Mouse (Mus musculus) mature B cell (primary cell): ENCODE results near the gene Ssbp1.

ENCODE experiments used
- in situ Hi-C: fragments of 300-500 bp; cut with MboI; formaldehyde crosslinking; loops from 2 replicates; pipeline ENCODE4 v1.14.3; 2019

Gene Ssbp1

GRCm38 (mm10) chr6:40470916-40471719 is at the start of gene Ssbp1:
TSS of gene Ssbp1 (plus strand) at chr6:40471352.
- in situ Hi-C loops, result no loop called here

GRCm38 (mm10) chr6:40423013-40423412 is 48.1 kb upstream of the Ssbp1 start:
- in situ Hi-C loops, result no loop called here

- in situ Hi-C loops, result no loop called here
These were observed 47.4 kb upstream of the Ssbp1 start for GRCm38 (mm10) chr6:40423774-40424173.

DNA sequence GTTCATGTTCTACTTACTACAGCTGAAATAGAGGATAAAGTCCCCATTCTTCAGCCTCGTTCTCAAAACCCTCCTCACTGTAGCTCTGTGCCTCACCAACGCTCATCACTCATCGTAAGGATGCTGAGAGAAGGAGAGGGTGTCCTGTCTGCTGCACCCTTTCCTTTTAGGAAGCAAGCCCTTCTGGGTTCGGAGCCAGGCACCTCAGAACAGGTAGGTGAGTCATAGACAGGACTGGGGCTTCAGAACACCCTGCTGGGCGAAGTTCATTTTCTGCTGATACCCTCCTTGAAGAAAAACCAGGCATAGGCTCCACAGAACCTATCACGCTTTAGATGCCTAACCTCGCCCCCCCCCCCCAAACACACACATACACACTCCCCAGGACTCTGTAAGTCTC is 43.7 kb upstream of the Ssbp1 start:
- in situ Hi-C loops, result no loop called here

DNA sequence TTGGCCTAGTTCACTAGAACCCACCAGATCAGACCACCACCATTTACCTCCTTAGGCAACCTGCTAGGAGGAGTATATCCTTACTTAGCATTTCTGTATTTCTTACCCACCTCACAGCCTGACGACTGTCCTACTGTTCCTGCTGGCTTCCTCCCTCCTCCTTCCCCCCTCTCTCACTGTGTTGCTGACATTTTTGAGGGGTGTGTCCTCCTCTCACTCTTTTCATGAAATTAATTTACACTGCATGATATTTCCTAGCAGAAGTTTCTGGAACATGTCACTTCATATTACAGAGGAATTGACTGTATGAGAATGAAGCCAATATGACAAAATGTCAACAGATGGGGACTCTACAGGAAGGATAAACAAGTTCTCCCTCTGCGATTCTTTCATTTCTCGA is 42.5 kb upstream of the Ssbp1 start:
- in situ Hi-C loops, result no loop called here

- in situ Hi-C loops, result no loop called here
These were observed 41.6 kb upstream of the Ssbp1 start for GRCm38 (mm10) chr6:40429521-40429931.

- in situ Hi-C loops, result no loop called here
These were observed 40.9 kb upstream of the Ssbp1 start for GRCm38 (mm10) chr6:40430251-40430650.

GRCm38 (mm10) chr6:40430878-40431277 is 40.3 kb upstream of the Ssbp1 start:
- in situ Hi-C loops, result no loop called here

GRCm38 (mm10) chr6:40431356-40431755 is 39.8 kb upstream of the Ssbp1 start:
- in situ Hi-C loops, result no loop called here

DNA sequence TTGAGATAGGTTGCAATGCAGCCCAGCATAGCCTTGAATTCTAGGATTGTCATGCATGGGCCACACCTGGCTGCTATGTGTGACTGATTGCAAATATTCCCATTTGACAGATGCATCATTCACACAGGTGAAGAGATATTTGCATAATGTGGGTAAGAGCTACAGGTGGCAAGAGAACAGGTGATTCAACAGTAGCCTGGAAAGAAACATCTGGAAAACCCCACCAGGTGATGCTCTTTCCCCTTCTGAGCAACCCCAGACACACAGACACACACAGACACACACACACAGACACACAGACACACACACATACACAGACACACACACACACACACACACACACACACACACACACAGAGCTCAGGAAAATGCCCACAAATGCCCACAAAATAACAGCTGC is 39.3 kb upstream of the Ssbp1 start:
- in situ Hi-C loops, result no loop called here

DNA sequence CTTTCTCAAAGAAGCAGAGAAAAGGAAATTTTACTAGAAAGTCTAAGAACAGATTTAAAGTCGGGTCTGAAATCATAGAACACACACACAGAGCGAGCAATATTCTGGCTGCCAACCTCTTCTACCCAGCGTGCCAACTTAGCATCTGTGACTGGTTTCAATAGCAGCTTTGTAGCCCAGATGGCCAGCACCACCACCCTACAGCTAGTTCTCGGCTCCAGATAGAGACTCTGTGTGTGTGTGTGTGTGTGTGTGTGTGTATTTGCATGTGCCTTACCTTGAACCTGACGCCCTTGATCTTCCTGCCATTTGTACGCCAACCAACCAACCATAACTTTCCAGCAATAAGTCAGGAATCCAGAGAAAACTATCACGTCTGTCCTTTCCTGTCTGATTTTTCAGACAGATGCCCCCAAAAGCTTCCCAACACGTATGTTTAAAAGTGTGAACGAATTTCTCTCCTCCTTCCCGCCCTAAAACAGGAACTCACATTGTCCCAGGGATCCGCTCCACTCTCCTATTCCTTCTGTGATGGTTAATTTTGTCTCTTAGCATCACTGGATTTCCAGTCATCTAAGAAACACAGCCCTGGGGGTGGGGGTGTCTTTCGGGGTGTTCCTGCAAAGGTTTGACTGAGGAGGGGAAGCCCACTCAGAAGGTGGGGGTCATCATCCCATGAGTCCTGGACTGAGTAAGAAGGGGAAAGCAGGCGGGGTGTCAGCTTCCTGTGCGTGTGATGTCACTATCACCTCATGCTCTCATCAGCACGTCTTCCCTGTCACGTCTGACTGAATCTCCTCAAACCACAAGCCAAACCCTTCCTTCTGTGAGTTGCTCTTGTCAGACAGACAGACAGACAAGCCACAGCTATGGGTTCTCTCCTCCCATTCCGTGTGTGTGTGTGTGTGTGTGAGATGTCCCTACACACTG is 38.5 kb upstream of the Ssbp1 start:
- in situ Hi-C loops, result no loop called here

- in situ Hi-C loops, result no loop called here
These were observed 36.5 kb upstream of the Ssbp1 start for GRCm38 (mm10) chr6:40434697-40435096.

- in situ Hi-C loops, result no loop called here
These were observed 35.8 kb upstream of the Ssbp1 start for GRCm38 (mm10) chr6:40435151-40436046.

GRCm38 (mm10) chr6:40436047-40436483 is 35.1 kb upstream of the Ssbp1 start, which contains the start of gene E330009J07Rik:
TSS of gene E330009J07Rik (minus strand) at chr6:40436135.
- in situ Hi-C loops, result no loop called here

DNA sequence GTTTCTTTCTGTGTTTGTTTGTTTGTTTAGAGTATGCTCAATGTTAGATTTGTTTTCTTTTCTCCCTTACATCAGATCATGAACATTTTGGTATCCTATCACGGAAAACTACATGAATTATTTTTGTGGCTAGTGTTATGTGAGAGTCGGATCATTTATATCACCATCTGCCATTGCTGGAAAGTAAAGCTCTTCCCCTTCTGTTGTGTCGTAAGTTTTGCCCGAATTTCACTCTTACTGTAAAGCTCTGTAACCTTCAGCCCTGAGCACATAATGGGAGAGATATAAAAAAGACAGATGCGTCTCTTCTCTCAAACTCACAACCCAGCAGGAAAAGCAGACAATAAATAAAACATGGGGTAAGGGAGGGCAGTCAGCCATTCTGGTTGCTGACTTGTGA is 32.2 kb upstream of the Ssbp1 start, which contains the start of gene Wee2:
Gene Wee2, plus strand, starts transcription at position 153 of the 400 bp plus-strand sequence.
- in situ Hi-C loops, result no loop called here

- in situ Hi-C loops, result no loop called here
These were observed 31.4 kb upstream of the Ssbp1 start for GRCm38 (mm10) chr6:40439731-40440130.

GRCm38 (mm10) chr6:40441276-40441675 is 29.9 kb upstream of the Ssbp1 start:
- in situ Hi-C loops, result no loop called here

DNA sequence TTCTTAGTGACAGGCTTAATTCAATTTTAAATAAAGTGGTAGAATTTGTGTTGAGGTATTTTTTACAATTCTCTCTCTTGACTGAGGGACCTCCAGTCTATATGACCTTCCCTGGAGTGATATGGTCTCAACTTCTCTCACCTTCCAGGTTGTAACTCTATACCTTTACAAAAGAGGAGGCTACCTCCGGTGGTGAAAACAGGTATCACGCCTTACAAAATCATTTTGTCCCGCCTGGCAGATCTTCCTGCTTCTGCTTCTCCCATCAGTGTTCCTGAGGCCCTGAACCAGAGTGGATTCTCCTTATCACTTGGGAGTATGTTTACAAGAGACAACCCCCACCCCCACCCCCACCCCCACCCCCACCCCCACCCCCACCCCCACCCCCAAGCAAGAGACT is 29.4 kb upstream of the Ssbp1 start:
- in situ Hi-C loops, result no loop called here

DNA sequence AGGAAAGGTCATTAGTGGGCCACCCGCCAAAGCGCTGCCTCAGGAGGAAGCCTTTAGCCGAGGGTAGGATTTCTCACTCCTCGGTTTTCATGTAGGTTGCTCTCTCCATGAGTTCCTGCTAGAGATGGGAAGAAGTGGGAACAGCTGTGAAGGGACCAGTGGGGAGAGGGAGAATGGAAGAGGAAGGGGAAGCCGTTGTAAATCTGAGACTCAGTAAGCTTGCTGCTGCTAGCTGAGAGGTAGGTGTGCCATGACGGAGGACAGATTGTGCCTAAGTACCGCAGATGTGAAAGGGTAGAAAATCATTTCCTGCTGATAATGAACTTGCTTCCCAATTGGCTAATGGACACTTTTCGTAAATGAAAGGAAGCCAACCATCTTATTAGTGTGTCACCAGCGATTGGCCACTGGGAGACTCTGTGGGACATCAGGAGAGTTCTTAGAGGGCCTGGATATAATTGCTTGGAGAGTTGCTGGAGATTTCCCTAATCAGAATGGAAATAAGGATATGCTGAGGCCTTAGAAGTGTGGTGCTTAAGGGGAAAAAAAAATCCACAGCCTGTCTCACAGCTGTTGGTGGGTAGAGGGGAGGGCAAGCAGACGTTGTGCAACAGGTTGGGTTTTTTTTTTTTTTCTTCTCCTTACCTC is 27.7 kb upstream of the Ssbp1 start:
- in situ Hi-C loops, result no loop called here

DNA sequence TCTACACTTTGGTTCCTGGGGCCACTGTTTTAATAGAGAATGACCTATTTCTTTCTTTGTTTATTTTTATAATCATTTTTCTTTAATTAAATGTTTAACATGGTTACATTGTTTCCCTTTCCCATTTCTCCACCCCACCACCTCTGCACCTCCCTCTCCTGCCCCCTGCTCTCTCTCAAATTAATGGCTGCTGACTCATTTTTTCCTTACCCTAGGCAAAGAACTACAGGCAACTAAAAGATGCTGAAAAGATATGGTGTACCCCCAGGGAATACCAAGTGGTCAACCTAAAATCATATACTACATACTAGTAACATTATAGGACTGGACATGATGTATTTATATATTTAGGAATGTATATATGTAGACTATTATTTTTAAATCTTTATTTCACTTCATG is 22.5 kb upstream of the Ssbp1 start:
- in situ Hi-C loops, result no loop called here

GRCm38 (mm10) chr6:40454436-40455041 is 16.6 kb upstream of the Ssbp1 start:
- in situ Hi-C loops, result no loop called here
